Mouse (Mus musculus) naive thymus-derived CD4-positive, alpha-beta T cell, adult 2 months (primary cell): ENCODE data around the gene Coq5.

ENCODE experiments used
- DNase-seq: peaks from one replicate; pipeline ENCODE4 v3.0.0-alpha.2; 2011; ENCODE audit warnings: low read depth

Coq5 gene

GRCm38 (mm10) chr5:115279226-115280049, at the start of gene Coq5:
TSS of gene Coq5 (plus strand) at chr5:115279666.
- peak; percentile 86 for DNase-seq

DNA sequence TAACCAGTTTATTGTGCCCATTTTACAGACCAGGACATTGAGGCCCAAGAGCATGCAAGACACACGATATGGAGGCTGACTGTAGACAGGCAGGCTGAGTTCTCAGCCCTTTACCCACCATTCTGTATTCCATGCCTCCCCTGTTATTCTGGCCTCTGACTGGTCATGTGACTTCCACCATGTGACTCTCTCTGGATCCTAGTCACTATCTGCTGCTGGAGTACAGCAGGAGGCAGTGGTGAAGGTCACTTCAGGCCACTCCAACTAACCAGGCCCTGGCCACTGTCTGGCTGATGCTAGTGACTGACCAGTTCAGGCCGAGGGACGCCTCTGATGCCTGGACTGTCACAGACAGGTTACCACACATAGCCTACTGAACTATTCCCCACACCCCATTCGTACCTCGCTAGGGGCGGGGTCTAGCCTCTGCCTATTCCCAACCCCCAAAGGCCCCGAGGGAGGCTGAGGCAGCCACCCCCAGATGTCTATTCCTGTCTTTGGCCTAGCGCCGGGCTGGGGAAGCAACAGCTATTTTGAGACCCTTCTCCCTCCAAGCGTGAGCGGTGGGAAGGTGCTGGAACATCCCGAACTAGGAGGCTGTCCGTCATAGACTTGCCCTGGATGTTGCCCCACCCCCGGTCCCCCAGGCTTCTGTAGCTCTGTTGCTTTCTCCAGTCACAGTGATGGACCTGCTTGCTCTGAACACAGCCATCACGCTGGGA, 48.5 kb upstream of the Coq5 start:
- no peak for DNase-seq

DNA sequence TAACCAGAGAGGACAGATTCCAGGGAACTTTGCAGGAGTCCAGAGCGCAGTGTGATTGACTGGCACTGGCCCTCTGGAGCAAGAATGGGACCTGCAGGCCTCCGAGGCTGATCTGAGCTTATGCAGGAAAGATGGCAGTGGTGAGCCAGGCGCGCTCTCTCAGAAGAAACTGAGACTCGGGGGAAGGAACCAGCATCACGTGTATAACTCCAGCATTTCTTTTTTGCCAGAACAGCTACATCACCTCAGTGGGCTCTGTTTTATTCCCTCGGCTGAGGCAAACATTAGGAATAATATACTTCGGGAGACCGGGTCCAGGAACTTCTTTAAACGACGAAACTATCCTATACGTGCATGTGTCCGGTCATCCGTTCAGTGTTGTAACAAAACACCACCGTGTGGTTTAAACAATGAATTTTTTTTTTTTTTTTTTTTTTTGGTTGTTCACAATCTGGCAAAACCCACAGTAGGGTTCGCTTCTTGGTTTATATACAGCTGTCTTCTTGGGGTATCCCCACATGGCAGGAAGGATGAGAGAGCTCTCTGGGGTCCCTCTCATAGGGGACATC, 47.8 kb upstream of the Coq5 start:
- no peak for DNase-seq

DNA sequence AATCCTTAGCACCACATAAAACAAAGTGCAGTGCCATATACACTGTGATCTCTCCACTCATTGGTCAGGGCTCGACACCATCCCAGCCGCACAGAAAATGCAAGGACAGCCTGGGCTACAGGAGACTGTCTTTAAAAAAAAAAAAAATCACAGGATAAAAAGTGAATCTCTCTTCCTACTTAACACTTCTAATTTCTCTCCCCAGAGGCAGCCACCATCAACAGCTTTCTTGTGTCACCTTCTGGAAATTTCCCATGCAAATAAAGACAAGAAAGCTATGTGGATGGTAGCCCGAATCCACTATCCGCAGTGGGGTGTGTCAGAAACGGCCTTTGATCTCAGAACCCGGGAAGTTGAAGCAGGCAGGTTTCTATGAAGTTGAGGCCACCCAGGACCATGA, 47.0 kb upstream of the Coq5 start:
- no peak for DNase-seq

GRCm38 (mm10) chr5:115233031-115233780, 46.3 kb upstream of the Coq5 start:
- no peak for DNase-seq

GRCm38 (mm10) chr5:115234519-115234918, 44.9 kb upstream of the Coq5 start:
- no peak for DNase-seq

GRCm38 (mm10) chr5:115235323-115235771, 44.1 kb upstream of the Coq5 start:
- DNase-seq = peak; percentile 78

GRCm38 (mm10) chr5:115235786-115236263, 43.6 kb upstream of the Coq5 start, which contains the start of gene Pop5:
TSS of gene Pop5 (plus strand) at chr5:115235836.
- peak; percentile 94 for DNase-seq

DNA sequence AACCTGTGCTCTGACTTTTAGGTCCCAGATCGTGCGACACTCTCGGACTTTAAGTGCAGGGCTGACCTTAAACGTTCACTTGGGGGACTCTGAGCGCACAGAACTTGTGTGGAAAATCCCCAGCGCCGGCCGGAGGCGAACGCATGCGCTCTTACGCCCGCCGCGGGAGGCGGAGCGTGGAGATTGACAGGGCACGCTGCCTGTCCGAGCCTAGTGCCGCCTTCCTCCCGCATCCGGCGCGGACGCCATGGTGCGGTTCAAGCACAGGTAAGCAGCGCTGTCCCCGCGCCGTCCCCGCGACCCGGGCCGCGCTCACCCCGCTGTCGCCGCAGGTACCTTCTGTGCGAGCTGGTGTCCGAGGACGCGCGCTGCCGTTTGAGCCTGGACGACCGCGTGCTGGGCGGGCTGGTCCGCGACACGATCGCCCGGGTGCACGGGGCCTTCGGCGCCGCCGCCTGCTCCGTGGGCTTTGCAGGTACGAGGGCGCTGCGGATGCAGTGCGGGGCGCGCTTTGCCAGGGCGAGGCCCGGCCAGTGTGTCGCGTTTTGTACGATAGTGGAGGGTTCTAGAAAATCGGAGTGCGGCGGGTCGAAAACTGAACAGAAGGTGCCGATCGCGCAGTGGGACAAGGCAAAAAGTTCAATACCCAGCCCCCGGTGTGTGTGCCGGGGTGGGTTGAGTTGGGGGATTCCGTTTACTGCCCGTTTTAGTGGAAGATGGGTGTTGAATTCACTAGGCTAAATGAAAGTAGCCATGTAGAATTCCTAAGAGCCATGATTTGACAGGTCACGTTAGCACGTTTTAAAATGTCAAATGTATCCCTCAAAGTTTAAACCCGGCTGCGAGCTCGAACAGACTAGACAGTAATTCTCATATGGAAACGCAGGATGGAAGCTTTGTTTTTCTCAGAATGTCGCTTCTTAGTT, 41.4 kb upstream of the Coq5 start:
- DNase-seq = peak; percentile 94

- DNase-seq = no peak
These were observed 40.7 kb upstream of the Coq5 start for GRCm38 (mm10) chr5:115238729-115239195.

GRCm38 (mm10) chr5:115240191-115240590, 39.3 kb upstream of the Coq5 start:
- DNase-seq = no peak

- no peak for DNase-seq
These were observed 24.0 kb upstream of the Coq5 start for GRCm38 (mm10) chr5:115255472-115255871.

GRCm38 (mm10) chr5:115256909-115257546, 22.4 kb upstream of the Coq5 start:
- DNase-seq = no peak

DNA sequence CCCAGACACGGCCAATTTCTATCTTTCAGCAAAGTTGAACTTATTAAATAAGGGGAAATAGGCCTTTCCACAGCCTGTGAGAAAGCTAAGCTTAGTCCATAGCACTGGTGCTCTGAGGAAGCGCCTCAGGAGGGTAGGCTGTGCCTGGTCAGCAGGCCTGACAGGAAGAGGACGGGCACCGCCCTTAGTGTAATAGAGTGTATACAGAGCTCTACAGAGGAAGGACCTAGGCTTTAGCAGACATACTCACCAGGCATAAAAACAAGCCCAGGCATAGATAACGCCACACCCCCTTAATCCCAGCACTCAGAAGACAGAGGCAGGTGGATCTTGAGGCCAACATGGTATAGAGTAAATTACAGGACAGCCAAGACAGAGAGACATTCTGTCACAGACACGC, 19.1 kb upstream of the Coq5 start:
- DNase-seq = no peak

GRCm38 (mm10) chr5:115261141-115261540, 18.3 kb upstream of the Coq5 start:
- no peak for DNase-seq

DNA sequence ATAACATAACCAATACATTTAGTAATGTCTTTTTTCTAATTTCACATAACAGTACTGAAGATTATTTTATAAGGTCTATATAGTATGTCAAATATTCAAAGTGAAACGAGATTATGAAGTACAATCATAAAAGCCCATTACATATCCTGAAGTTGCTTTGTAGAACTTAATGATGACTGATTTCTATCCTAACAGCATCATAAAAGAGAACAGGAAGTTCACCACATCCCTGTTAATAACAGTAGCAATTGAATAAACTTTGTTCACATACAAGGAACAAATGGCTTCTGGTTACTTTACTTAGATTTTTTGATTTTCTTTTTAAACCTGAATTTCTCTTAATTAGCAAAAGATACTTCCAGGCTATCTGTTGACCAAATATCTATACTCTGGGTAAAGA, 17.6 kb upstream of the Coq5 start:
- DNase-seq = no peak

DNA sequence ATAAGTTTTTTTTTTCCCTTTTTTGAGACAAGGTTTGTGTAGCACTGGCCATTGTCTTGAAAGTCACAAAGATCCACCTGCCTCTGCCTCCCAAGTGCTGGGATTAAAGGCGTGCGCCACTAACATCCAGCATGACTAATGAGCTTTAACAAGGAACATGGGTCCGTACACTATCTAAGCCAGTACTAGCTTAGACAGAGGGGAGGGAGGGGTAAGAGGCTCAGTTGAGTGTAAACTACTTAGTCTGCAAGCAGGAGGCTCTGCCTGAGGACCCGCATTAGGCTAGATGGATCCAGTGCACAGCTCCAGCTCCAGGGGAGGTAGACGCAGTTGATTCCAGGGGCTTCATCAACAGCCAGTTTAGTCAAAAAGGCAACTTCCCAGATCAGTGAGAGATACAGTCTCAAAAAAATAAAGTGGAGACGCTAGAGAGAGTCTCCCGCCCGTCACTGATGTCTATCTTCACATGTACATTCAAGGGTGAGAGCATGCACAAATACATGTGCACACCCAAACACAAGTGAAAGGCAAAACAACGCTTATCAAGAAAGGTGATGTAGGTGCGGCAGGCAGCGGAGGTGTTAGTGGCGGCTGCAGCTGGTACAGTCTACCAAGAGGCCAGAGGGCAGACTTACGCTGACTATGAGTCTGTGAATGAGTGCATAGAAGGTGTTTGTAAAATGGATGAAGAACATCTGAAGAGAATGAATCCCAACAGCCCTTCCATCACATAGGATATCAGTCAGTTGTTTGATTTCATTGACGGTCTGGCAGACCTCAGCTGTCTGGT, 16.8 kb upstream of the Coq5 start:
- DNase-seq = no peak

- DNase-seq = no peak
These were observed 13.1 kb upstream of the Coq5 start for GRCm38 (mm10) chr5:115266340-115266739.

- no peak for DNase-seq
These were observed 12.5 kb upstream of the Coq5 start for GRCm38 (mm10) chr5:115266787-115267468.
